Mouse (Mus musculus) lung, postnatal 0 days (tissue): ENCODE measurements around the gene Ift80.

Source experiments
- CTCF ChIP-seq: IDR thresholded peaks from 2 replicates; pipeline ENCODE4 v1.5.1; 2016; ENCODE audit warnings: antibody characterized with exemption, mild to moderate bottlenecking
- EP300 ChIP-seq: IDR thresholded peaks from 2 replicates; pipeline ENCODE4 v1.6.1; 2016; ENCODE audit warnings: antibody characterized with exemption, mild to moderate bottlenecking, control low read depth

DNA sequence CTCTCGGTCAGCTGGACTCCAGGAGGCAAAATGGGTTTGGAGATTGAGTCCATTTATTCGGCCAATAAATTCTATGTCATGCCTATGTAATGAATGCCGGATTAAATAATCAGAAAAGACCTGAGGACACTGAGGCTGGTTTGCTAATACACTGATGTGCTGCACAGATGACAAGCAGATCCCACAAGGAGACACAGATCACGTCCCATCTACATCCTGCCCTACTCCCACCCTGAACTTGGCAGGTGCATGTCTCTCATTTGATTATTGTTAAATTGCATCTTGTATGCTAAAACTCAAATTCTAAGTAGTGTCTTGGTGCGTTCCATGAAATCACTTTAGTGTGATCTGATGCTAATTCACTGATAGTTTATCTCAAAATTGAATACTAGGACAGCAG lies 117.5 kb downstream of the Ift80 start:
- TF ChIP-seq EP300 = no peak
- no peak for TF ChIP-seq CTCF
